Mouse (Mus musculus) kidney, adult 2 months (tissue): ENCODE measurements around the gene Tmtc1. TPM values are rescaled to one million over a fixed set of nuclear protein-coding genes. Genes with fewer than 3 reads are reported as not detected.

Experiments used
- DNase-seq: peaks from one replicate; pipeline ENCODE4 v3.0.0; 2021
- H3K27ac ChIP-seq: fragments of 200-500 bp; 2 replicates; pipeline ENCODE4 v1.5.1; 2012; ENCODE audit warnings: low read depth, low read length, control low read depth, inconsistent platforms; ENCODE audit not compliant: insufficient read depth
- H3K27me3 ChIP-seq: fragments of 200-500 bp; replicated peaks from 2 replicates; pipeline ENCODE4 v1.6.1; 2012; ENCODE audit warnings: mild to moderate bottlenecking, moderate library complexity, low read length, inconsistent platforms; ENCODE audit not compliant: control insufficient read depth, insufficient read depth
- H3K36me3 ChIP-seq: fragments of 200-500 bp; 2 replicates; pipeline ENCODE4 v1.6.1; 2012; ENCODE audit warnings: mild to moderate bottlenecking, moderate library complexity, low read length, inconsistent platforms; ENCODE audit not compliant: control insufficient read depth, insufficient read depth
- H3K4me1 ChIP-seq: fragments of 200-500 bp; 2 replicates; pipeline ENCODE4 v1.6.1; 2011; ENCODE audit warnings: low read length; ENCODE audit not compliant: control insufficient read depth, insufficient read depth
- H3K4me3 ChIP-seq: fragments of 200-500 bp; 2 replicates; pipeline ENCODE4 v1.5.1; 2011; ENCODE audit warnings: mild to moderate bottlenecking, low read depth, low read length, control low read depth; ENCODE audit not compliant: insufficient read depth
- CTCF ChIP-seq: fragments of 200-500 bp; conservative IDR thresholded peaks from 2 replicates; pipeline ENCODE4 v1.5.1; 2011; ENCODE audit warnings: low read depth, mild to moderate bottlenecking, control low read depth, low read length, moderate library complexity, mixed read lengths; ENCODE audit not compliant: insufficient read depth, insufficient read length
- POLR2A ChIP-seq: fragments of 200-500 bp; IDR thresholded peaks from one replicate; pipeline ENCODE4 v1.6.1; 2011; ENCODE audit warnings: low read depth, low read length, control low read depth
- WGBS: fragments of 180-500 bp; shearing (Covaris S2); methylation state at CpG from one replicate; pipeline ENCODE4 v1.1.7; 2018; 5-methylcytosine and 5-hydroxymethylcytosine counted together
- polyA plus RNA-seq: library from polyadenylated mRNA; depleted of rRNA; stranded (reverse); fragments of >200 nt; gene quantifications from 2 replicates; pipeline ENCODE4 v1.2.3, GENCODE M21; 2012

Tmtc1 gene
- polyA plus RNA-seq, 1 experiment = 11.0 TPM

DNA sequence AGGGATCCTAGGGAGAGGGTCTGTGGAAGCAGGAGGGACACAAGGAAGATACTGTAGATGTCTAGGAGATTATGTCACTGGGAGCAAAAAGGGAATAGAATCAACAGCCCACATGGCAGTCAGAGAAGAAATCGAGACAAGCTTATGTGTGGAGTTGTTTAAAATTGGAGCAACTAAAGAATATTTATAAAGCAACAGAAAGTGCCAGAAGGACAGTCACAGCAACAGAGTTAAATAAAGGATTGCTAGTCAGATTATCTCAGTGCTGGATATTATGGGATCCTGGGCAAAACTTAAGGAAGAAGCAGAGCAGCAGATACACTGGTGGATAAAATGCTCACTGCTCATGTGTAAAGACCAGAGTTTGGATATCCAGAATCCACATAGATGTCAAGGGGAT lies 167.8 kb downstream of the Tmtc1 start:
- 83% methylated on average over 1 of the region's 1 CpGs for WGBS
- H3K27ac ChIP-seq = no peak overlapping the region
- H3K36me3 ChIP-seq = no peaks in the 10 kb centered on the region
- H3K4me1 ChIP-seq = no peaks in the 10 kb centered on the region
- H3K27me3 ChIP-seq = no peaks in the 10 kb centered on the region
- no peak for DNase-seq
- no peak for TF ChIP-seq CTCF
- TF ChIP-seq POLR2A = no peak
- no peak overlapping the region for H3K4me3 ChIP-seq

DNA sequence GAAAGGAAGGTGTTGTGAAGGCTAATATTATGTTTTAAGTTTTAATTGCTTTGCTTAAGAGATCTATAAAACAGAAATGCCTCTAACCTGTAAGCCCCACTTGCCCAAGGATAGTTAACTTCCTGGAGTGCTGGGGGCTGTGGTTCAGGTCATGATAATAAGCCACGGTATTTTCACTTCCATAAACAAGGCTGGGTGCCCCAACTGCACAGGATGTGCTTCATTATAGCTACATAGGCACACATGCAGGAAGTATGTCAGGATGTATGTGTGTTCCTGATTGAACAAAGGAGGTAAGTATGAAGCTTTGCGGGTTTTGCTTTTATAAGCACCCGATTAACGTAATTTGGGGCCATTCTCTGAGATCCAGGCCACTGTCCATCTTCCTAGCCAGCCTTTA lies 169.1 kb downstream of the Tmtc1 start:
- no peaks in the 10 kb centered on the region for H3K36me3 ChIP-seq
- 74% methylated on average over 4 of the region's 4 CpGs for WGBS
- DNase-seq = no peak
- TF ChIP-seq POLR2A = no peak
- no peak for TF ChIP-seq CTCF
- H3K4me1 ChIP-seq = no peaks in the 10 kb centered on the region
- H3K27me3 ChIP-seq = no peaks in the 10 kb centered on the region
- H3K4me3 ChIP-seq = no peak overlapping the region
- H3K27ac ChIP-seq = no peak overlapping the region

DNA sequence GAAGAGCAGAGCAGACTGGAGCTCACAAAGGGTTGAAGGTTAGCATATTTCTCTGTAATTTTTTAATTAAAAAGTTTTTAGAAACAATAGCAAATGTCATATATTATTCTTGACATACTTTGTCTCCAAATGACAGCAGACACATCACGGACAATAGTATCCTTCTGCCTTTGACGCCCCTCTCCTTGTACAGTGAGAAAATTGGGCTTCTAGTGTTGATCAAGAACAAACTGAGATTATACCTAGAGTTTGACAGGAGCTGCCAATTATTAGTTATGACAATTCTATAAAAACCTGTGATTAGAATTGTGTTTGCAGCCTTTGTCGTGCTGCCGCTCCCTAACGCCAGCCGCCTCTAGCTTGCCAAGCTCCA lies 183.5 kb downstream of the Tmtc1 start:
- TF ChIP-seq POLR2A = no peak
- TF ChIP-seq CTCF = no peak
- Histone ChIP-seq H3K4me1 (no peaks in the 10 kb centered on the region), H3K27ac (no peak overlapping the region), H3K4me3 (no peak overlapping the region), H3K27me3 (no peaks in the 10 kb centered on the region; the same call in 1 of the 2 replicates), H3K36me3 (no peaks in the 10 kb centered on the region)
- DNase-seq = no peak
- 92% methylated on average over 6 of the region's 6 CpGs for WGBS

- no peak for TF ChIP-seq POLR2A
- TF ChIP-seq CTCF = no peak
Observed at GRCm38 (mm10) chr6:148259979-148260728, 184.0 kb downstream of the Tmtc1 start.

GRCm38 (mm10) chr6:148259074-148259473 lies 185.1 kb downstream of the Tmtc1 start:
- TF ChIP-seq POLR2A (no peak), CTCF (no peak)
- DNase-seq = no peak
- H3K27me3 ChIP-seq = no peaks in the 10 kb centered on the region; the same call in 1 of the 2 replicates
- 76% methylated on average over 8 of the region's 8 CpGs for WGBS
- no peak overlapping the region for H3K27ac ChIP-seq
- no peaks in the 10 kb centered on the region for H3K4me1 ChIP-seq
- H3K36me3 ChIP-seq = no peaks in the 10 kb centered on the region
- no peak overlapping the region for H3K4me3 ChIP-seq

More at GRCm38 (mm10) chr6:148259979-148260728, 184.0 kb downstream of the Tmtc1 start:
- H3K27me3 ChIP-seq = no peaks in the 10 kb centered on the region; the same call in 1 of the 2 replicates
- no peaks in the 10 kb centered on the region for H3K4me1 ChIP-seq
- H3K4me3 ChIP-seq = no peak overlapping the region
- 69% methylated on average over 4 of the region's 4 CpGs for WGBS
- H3K27ac ChIP-seq = no peak overlapping the region
- no peaks in the 10 kb centered on the region for H3K36me3 ChIP-seq
- DNase-seq = no peak

DNA sequence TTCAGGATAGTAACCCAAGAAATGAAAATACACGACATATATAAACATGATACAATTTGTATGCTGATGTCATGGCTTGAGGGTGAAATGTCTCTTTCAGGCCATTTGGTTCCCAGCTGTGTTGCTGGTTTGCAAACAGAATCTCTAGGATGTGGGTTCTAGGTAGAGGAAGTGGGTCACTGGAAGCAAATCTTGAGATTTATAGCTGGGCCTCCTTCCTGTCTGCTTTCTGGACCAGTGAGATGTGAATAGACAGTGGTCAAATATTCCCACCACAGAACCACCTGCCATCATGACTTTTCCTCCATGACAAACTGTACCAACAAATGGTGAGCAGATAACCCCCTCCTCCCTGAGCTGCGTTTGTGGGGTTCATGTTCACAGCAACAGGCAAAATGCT lies 186.4 kb downstream of the Tmtc1 start:
- TF ChIP-seq CTCF (no peak), POLR2A (no peak)
- Histone ChIP-seq H3K4me3 (no peak overlapping the region), H3K4me1 (no peaks in the 10 kb centered on the region), H3K27me3 (no peaks in the 10 kb centered on the region; the same call in 1 of the 2 replicates), H3K27ac (no peak overlapping the region), H3K36me3 (no peaks in the 10 kb centered on the region)
- DNase-seq = no peak
- 80% methylated on average over 2 of the region's 2 CpGs for WGBS

DNA sequence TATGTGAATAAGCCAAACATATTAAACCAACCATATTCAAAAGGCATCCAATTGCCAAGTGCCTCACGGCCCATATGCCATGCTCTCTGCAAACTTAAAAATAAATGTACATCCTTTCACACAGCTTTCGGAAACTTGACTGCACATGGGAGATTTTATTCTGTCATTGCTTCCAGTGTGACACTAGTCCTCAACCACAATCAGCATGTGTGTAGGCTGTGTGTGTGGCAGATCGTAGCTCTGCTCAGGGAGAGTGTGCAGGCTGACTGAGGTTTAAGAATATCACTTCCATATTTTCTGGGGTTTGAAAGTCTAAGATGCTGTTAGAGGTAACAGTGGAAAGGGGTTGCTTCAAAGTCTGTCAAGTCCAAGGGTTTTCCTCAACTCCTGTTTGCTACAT lies 188.1 kb downstream of the Tmtc1 start:
- no peak for TF ChIP-seq POLR2A
- no peak for TF ChIP-seq CTCF
- Histone ChIP-seq H3K27me3 (no peaks in the 10 kb centered on the region; the same call in 1 of the 2 replicates), H3K4me3 (no peak overlapping the region), H3K4me1 (no peaks in the 10 kb centered on the region), H3K36me3 (no peaks in the 10 kb centered on the region), H3K27ac (no peak overlapping the region)
- no peak for DNase-seq
- WGBS = 96% methylated on average over 3 of the region's 3 CpGs
